Mouse (Mus musculus): Measurements from ENCODE around the gene Mycl. TPM values are rescaled to one million over a fixed set of nuclear protein-coding genes. Genes with fewer than 3 reads are reported as not detected.

Gene Mycl
- total RNA-seq (2023), result 0.60 and 1.00 TPM in 2 replicates

GRCm38 (mm10) chr4:122995404-122996220 is at the start of gene Mycl:
Mycl (plus strand) TSS chr4:122995652.

GRCm38 (mm10) chr4:122961100-122961567 is 34.3 kb upstream of the Mycl start, which contains the start of gene Mfsd2a:
Mfsd2a (minus strand) TSS chr4:122961188.

GRCm38 (mm10) chr4:123016451-123016957 is 21.1 kb downstream of the Mycl start, which contains the start of gene Trit1:
Trit1 (plus strand) TSS chr4:123016597.

Other genes starting within 250 kb of the Mycl start
- 44.4 and 44.5 TPM in 2 replicates for gene Ppt1, start 159.4 kb upstream of the Mycl start, total RNA-seq (2023)
- 933 and 982 TPM in 2 replicates for gene Cap1, start 109.6 kb upstream of the Mycl start, total RNA-seq (2023)
- gene Mfsd2a, start 34.5 kb upstream of the Mycl start, total RNA-seq (2023), result 0.25 TPM in 1 of 2 replicates, not detected in the other
- gene Trit1, start 20.9 kb downstream of the Mycl start, total RNA-seq (2023), result 4.1 and 7.0 TPM in 2 replicates
- gene Bmp8b, start 109.5 kb downstream of the Mycl start, total RNA-seq (2023), result not detected in 2 replicates
- not detected in 2 replicates for gene Oxct2b, start 120.6 kb downstream of the Mycl start, total RNA-seq (2023)
- gene Ppie, start 144.3 kb downstream of the Mycl start, total RNA-seq (2023), result 16.3 and 18.4 TPM in 2 replicates
- gene Hpcal4, start 187.6 kb downstream of the Mycl start, total RNA-seq (2023), result not detected in 2 replicates
- gene Nt5c1a, start 205.9 kb downstream of the Mycl start, total RNA-seq (2023), result not detected in 2 replicates
- 0.09 TPM in 1 of 2 replicates, not detected in the other for gene Heyl, start 237.9 kb downstream of the Mycl start, total RNA-seq (2023)

Data from neutrophil, adult 65 days (primary cell).